Mouse (Mus musculus) midbrain, embryonic 16.5 days (tissue): Measurements from ENCODE around the gene Myof. TPM values are rescaled to one million over a fixed set of nuclear protein-coding genes. Genes with fewer than 3 reads are reported as not detected.

Experiments
- polyA plus RNA-seq: library from polyadenylated mRNA; unstranded; fragments of >200 nt; fragmentation: Nextera tagmentation; extraction: Ambion mirVana; gene quantifications from 2 replicates; pipeline ENCODE4 v1.2.1, GENCODE M21; 2015

Gene Myof
- polyA plus RNA-seq, 1 experiment from 2014 or later: 1.9 TPM

Other genes starting within 250 kb of the Myof start
- gene Cep55, start 11.4 kb upstream of the Myof start, polyA plus RNA-seq: 2.8 and 4.1 TPM in 2 replicates
- gene Ffar4, start 53.5 kb upstream of the Myof start, polyA plus RNA-seq: 0.30 and 0.34 TPM in 2 replicates
- 4.7 and 4.8 TPM in 2 replicates for gene Rbp4, start 81.7 kb upstream of the Myof start, polyA plus RNA-seq
- gene Pde6c, start 89.2 kb upstream of the Myof start, polyA plus RNA-seq: 0.24 TPM in 1 of 2 replicates, not detected in the other
- 41.3 and 50.7 TPM in 2 replicates for gene Fra10ac1, start 180.6 kb upstream of the Myof start, polyA plus RNA-seq
- 24.4 and 28.6 TPM in 2 replicates for gene Lgi1, start 221.0 kb upstream of the Myof start, polyA plus RNA-seq